Mouse (Mus musculus): Measurements from ENCODE around the gene Perm1. TPM values are rescaled to one million over a fixed set of nuclear protein-coding genes. Genes with fewer than 3 reads are reported as not detected.

Perm1 gene
- polyA plus RNA-seq, 1 experiment from 2014 or later, result 0.55 TPM

- H3K27me3 ChIP-seq, result no peaks in the 10 kb centered on the region
- WGBS, result 20% methylated on average over 12 of the region's 12 CpGs
- peaks cover 29% of the 10 kb centered on the region for H3K36me3 ChIP-seq
- H3K4me2 ChIP-seq, result peak overlapping the region; percentile 43
- peak; percentile 40 for ATAC-seq (ENCODE audit: borderline replicate concordance, extremely low read depth, low FRiP score, low TSS enrichment)
- peak overlapping the region; percentile 9 for H3K4me3 ChIP-seq
- H3K27ac ChIP-seq, result peak overlapping the region; percentile 48; the same call in 1 of the 2 replicates
- H3K9me3 ChIP-seq, result no peaks in the 10 kb centered on the region
- no peak overlapping the region for H3K9ac ChIP-seq
- H3K4me1 ChIP-seq, result peaks cover 18% of the 10 kb centered on the region
Observed at GRCm38 (mm10) chr4:156228393-156229024, 12.8 kb downstream of the Perm1 start.

DNA sequence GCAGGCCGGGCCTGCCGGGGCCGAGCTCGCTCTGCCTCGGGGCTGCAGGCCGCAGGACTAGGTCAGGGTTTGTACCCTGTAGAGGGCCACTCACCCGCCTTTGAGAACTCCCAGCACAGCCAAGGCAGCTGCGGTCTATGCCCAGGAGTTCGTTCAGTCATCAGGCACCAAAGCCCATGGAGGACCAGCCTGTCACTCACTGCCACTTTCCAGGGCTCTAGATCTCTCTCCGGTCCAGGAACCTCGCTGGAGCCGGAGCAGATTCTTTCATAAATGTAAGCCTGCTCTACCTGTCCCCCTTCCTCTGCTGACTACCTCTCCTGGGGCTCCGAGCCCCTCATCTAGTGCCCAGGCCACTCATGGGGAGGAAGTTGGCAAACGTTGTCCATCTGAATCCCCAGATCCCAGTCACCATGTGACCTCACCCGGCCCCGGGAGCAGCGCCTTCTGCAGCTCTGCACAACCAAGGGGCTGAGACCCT, 18.4 kb downstream of the Perm1 start:
- peak overlapping the region; percentile 68 for H3K9ac ChIP-seq
- H3K9me3 ChIP-seq, result no peaks in the 10 kb centered on the region
- no peaks in the 10 kb centered on the region for H3K27me3 ChIP-seq
- peak overlapping the region; percentile 57 for H3K27ac ChIP-seq
- H3K4me1 ChIP-seq, result peaks cover 20% of the 10 kb centered on the region
- peak overlapping the region; percentile 98 for H3K4me2 ChIP-seq
- peak overlapping the region; percentile 99 for H3K4me3 ChIP-seq
- ATAC-seq (ENCODE audit: borderline replicate concordance, extremely low read depth, low FRiP score, low TSS enrichment), result 0 out of 2 replicates have a peak, but pooled peaks have one; percentile 12
- H3K36me3 ChIP-seq, result peaks cover 47% of the 10 kb centered on the region
- 3% methylated on average over 17 of the region's 17 CpGs for WGBS

DNA sequence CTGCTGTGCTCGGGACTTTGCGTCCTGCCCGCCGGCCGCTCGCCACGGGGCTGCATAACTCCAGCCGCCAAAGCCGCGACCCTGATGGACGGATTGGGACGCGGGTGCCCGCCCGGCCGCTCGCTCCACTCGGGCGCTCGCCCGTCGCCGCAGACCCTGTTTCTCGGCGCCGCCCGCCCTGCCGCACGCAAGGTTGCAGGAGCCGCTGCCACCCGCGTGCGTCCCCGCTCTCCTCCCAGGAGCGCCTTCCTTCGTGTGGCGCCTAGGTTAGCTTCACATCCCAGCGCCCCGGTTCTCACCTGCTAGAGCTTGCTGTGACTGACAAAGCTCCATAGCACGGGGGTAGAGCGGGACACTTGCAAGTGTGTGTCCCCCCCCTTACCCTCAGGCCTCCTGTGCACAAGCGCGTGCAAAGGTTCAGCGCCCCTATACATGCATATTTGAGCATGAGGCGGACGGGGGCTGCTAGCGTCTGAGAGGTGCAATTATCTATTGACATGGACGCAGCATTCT, 19.1 kb downstream of the Perm1 start, which contains the start of gene Plekhn1:
Gene Plekhn1 (minus strand): TSS at position 157 of the 513 bp plus-strand sequence.
- Histone ChIP-seq H3K4me2 (peak within 1 kb of the TSS; percentile 98), H3K4me1 (peaks cover 20% of the 10 kb centered on the region), H3K9me3 (no peaks in the 10 kb centered on the region), H3K9ac (peak within 1 kb of the TSS; percentile 76), H3K27me3 (no peaks in the 10 kb centered on the region), H3K27ac (peak within 1 kb of the TSS; percentile 96), H3K4me3 (peak within 1 kb of the TSS; percentile 99), H3K36me3 (peaks cover 50% of the 10 kb centered on the region)
- under 1% methylated on average over 31 of the region's 48 CpGs for WGBS
- peak; percentile 25; the same call in 1 of the 2 replicates for ATAC-seq (ENCODE audit: borderline replicate concordance, extremely low read depth, low FRiP score, low TSS enrichment)

DNA sequence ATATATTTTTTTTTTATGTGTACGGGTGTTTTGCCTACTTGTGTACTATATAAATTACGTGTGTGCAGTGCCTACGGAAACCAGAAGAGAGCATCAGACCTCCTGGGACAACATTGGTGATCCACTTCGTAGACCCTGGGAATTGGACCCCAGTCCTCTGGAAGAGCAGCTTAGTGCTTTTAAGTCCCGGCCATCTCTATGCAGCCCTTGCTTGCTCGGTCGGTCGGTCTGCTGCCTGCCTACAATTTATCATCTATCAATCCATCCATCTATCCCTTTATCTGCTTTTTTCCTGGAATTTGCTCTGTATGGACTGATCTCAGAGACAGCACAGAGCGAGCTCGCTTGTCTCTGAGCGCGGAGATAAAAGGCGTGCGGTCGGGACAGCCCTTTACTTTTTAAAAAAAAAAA, 19.7 kb downstream of the Perm1 start:
- 1% methylated on average over 15 of the region's 15 CpGs for WGBS
- no peaks in the 10 kb centered on the region for H3K9me3 ChIP-seq
- no peaks in the 10 kb centered on the region for H3K27me3 ChIP-seq
- H3K9ac ChIP-seq, result peak overlapping the region; percentile 76
- peaks cover 50% of the 10 kb centered on the region for H3K36me3 ChIP-seq
- peak overlapping the region; percentile 96 for H3K27ac ChIP-seq
- H3K4me3 ChIP-seq, result peak overlapping the region; percentile 99
- H3K4me2 ChIP-seq, result peak overlapping the region; percentile 98
- peaks cover 20% of the 10 kb centered on the region for H3K4me1 ChIP-seq
- ATAC-seq (ENCODE audit: borderline replicate concordance, extremely low read depth, low FRiP score, low TSS enrichment), result peak; percentile 2; the same call in 1 of the 2 replicates

- peak; percentile 89 for ATAC-seq (ENCODE audit: borderline replicate concordance, extremely low read depth, low FRiP score, low TSS enrichment)
- H3K27ac ChIP-seq, result peak within 1 kb of the TSS; percentile 96
- H3K4me3 ChIP-seq, result peak within 1 kb of the TSS; percentile 99
- H3K27me3 ChIP-seq, result no peaks in the 10 kb centered on the region
- no peaks in the 10 kb centered on the region for H3K9me3 ChIP-seq
- peaks cover 50% of the 10 kb centered on the region for H3K36me3 ChIP-seq
- H3K4me2 ChIP-seq, result peak within 1 kb of the TSS; percentile 98
- peaks cover 20% of the 10 kb centered on the region for H3K4me1 ChIP-seq
- WGBS, result under 1% methylated on average over 76 of the region's 90 CpGs
- peak within 1 kb of the TSS; percentile 76 for H3K9ac ChIP-seq
Observed at GRCm38 (mm10) chr4:156235808-156236533, 20.3 kb downstream of the Perm1 start, which contains the start of gene Noc2l. Noc2l (plus strand) TSS chr4:156236010.

- H3K9ac ChIP-seq, result peak overlapping the region; percentile 76; the same call in 1 of the 2 replicates
- ATAC-seq (ENCODE audit: borderline replicate concordance, extremely low read depth, low FRiP score, low TSS enrichment), result no peak
- WGBS, result 17% methylated on average over 56 of the region's 60 CpGs
- no peaks in the 10 kb centered on the region for H3K27me3 ChIP-seq
- peak overlapping the region; percentile 96; the same call in 1 of the 2 replicates for H3K27ac ChIP-seq
- peaks cover 50% of the 10 kb centered on the region for H3K36me3 ChIP-seq
- H3K9me3 ChIP-seq, result no peaks in the 10 kb centered on the region
- H3K4me3 ChIP-seq, result peak overlapping the region; percentile 99
- H3K4me2 ChIP-seq, result peak overlapping the region; percentile 98
- H3K4me1 ChIP-seq, result peaks cover 20% of the 10 kb centered on the region
Observed at GRCm38 (mm10) chr4:156236651-156237447, 21.2 kb downstream of the Perm1 start.

GRCm38 (mm10) chr4:156249567-156249966, 33.9 kb downstream of the Perm1 start:
- H3K27me3 ChIP-seq, result peaks cover 24% of the 10 kb centered on the region
- no peak overlapping the region for H3K4me3 ChIP-seq
- ATAC-seq (ENCODE audit: borderline replicate concordance, extremely low read depth, low FRiP score, low TSS enrichment), result 0 out of 2 replicates have a peak, but pooled peaks have one; percentile 4
- H3K27ac ChIP-seq, result no peak overlapping the region
- H3K4me1 ChIP-seq, result peaks cover 4% of the 10 kb centered on the region; the same call in 1 of the 2 replicates
- H3K9ac ChIP-seq, result no peak overlapping the region
- H3K9me3 ChIP-seq, result no peaks in the 10 kb centered on the region
- H3K4me2 ChIP-seq, result no peak overlapping the region
- peaks cover 41% of the 10 kb centered on the region for H3K36me3 ChIP-seq
- WGBS, result 56% methylated on average over 11 of the region's 11 CpGs

GRCm38 (mm10) chr4:156251081-156251480, 35.4 kb downstream of the Perm1 start:
- no peak for ATAC-seq (ENCODE audit: borderline replicate concordance, extremely low read depth, low FRiP score, low TSS enrichment)
- no peak overlapping the region for H3K4me3 ChIP-seq
- no peak overlapping the region for H3K27ac ChIP-seq
- no peak overlapping the region for H3K9ac ChIP-seq
- H3K9me3 ChIP-seq, result no peaks in the 10 kb centered on the region
- H3K4me2 ChIP-seq, result no peak overlapping the region
- 60% methylated on average over 8 of the region's 8 CpGs for WGBS
- peaks cover 14% of the 10 kb centered on the region for H3K4me1 ChIP-seq
- peaks cover 36% of the 10 kb centered on the region for H3K27me3 ChIP-seq
- H3K36me3 ChIP-seq, result peaks cover 27% of the 10 kb centered on the region

- Histone ChIP-seq H3K27me3 (peaks cover 36% of the 10 kb centered on the region), H3K9me3 (no peaks in the 10 kb centered on the region), H3K4me1 (peaks cover 14% of the 10 kb centered on the region), H3K36me3 (peaks cover 17% of the 10 kb centered on the region), H3K4me3 (no peak overlapping the region), H3K9ac (no peak overlapping the region), H3K27ac (no peak overlapping the region), H3K4me2 (no peak overlapping the region)
- ATAC-seq (ENCODE audit: borderline replicate concordance, extremely low read depth, low FRiP score, low TSS enrichment), result no peak
- 35% methylated on average over 7 of the region's 7 CpGs for WGBS
Observed at GRCm38 (mm10) chr4:156252140-156252539, 36.5 kb downstream of the Perm1 start.

DNA sequence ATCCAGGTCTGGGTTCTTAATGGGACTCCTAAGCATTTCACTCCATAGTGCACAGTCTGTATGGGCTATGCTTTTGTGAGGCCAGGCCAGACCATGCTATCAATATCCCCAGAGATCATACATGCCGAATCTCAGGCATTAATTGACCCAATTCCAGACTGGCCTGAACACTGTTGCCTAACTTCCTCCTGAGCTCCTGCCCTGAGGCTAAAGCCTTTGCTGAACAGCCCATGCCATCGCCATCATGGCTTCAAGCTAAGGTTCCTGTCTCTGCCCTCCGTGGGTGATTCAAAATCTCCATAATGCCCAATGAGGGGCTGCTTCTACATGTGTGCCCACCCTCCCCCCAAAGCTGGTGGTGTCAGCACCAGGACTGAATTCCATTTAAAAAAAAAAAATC, 37.0 kb downstream of the Perm1 start:
- WGBS, result 41% methylated on average over 3 of the region's 3 CpGs
- Histone ChIP-seq H3K27ac (no peak overlapping the region), H3K4me3 (no peak overlapping the region), H3K27me3 (peaks cover 36% of the 10 kb centered on the region), H3K4me1 (peaks cover 14% of the 10 kb centered on the region), H3K4me2 (no peak overlapping the region), H3K9ac (no peak overlapping the region), H3K9me3 (no peaks in the 10 kb centered on the region), H3K36me3 (peaks cover 13% of the 10 kb centered on the region)
- no peak for ATAC-seq (ENCODE audit: borderline replicate concordance, extremely low read depth, low FRiP score, low TSS enrichment)

GRCm38 (mm10) chr4:156253043-156253442, 37.4 kb downstream of the Perm1 start:
- no peak overlapping the region for H3K9ac ChIP-seq
- no peak overlapping the region for H3K4me3 ChIP-seq

More at GRCm38 (mm10) chr4:156253043-156253442, 37.4 kb downstream of the Perm1 start:
- Histone ChIP-seq H3K36me3 (peaks cover 8% of the 10 kb centered on the region), H3K9me3 (no peaks in the 10 kb centered on the region), H3K4me2 (no peak overlapping the region), H3K4me1 (peaks cover 14% of the 10 kb centered on the region), H3K27me3 (peaks cover 36% of the 10 kb centered on the region), H3K27ac (no peak overlapping the region)
- ATAC-seq (ENCODE audit: borderline replicate concordance, extremely low read depth, low FRiP score, low TSS enrichment), result peak; percentile 32; the same call in 1 of the 2 replicates
- 48% methylated on average over 7 of the region's 7 CpGs for WGBS

Measured in lung, embryonic 15.5 days (tissue).